Comparison of ENCODE assay signal across 14 mouse cellular contexts in genomic region chr16:89993991-89994825, GRCm38 (mm10).
A peak's percentile ranks its signal among the peaks of the same experiment; 100 is the strongest.
DNase-seq lines count a peak whose midpoint lies in the region; ATAC-seq lines count a peak whose summit lies in the region.
"Had no signal": no experiment of that assay in that cellular context is flagged by ENCODE, and none has a peak within 500 bp of the region (broad histone marks: within the 10 kb centered on the region; RNA-seq: fewer than 3 reads in every experiment).

No protein-coding gene starts in this region.

- peaks cover 31% of the 10 kb centered on the region for H3K4me1 ChIP-seq in heart, embryonic 16.5 days (ENCODE audit: control insufficient read depth, insufficient read depth, low read length)
- H3K4me1 ChIP-seq: hindbrain, embryonic 13.5 days had no signal

- DNase-seq in heart, postnatal 10 days, result no peak
- DNase-seq in brain, adult 2 months (ENCODE audit: low read depth, low spot score), result peak; percentile 95
- peak; percentile 63 to 77 for DNase-seq in thymus, adult 18-20 months
- no peak for DNase-seq in layer of hippocampus, adult 8-10 months (ENCODE audit: low spot score in 2 of 2)
- no peak for DNase-seq in gastrocnemius, adult 18-20 months (ENCODE audit: low spot score)
- no peak for DNase-seq in adrenal gland, postnatal 36 days
- DNase-seq: adrenal gland, postnatal 14 days; gastrocnemius, adult 2 months; retina, postnatal 1 day had no signal

- no peak overlapping the region for H3K4me2 ChIP-seq in heart, embryonic 16.5 days (ENCODE audit: low read depth, low read length)
- H3K4me2 ChIP-seq: hindbrain, embryonic 13.5 days; limb, embryonic 15.5 days; stomach, embryonic 15.5 days had no signal

- peak; percentile 53; the same call in 1 of the 2 replicates for ATAC-seq in heart, embryonic 16.5 days (replicated peaks; ENCODE audit: extremely low read depth, insufficient read depth, low FRiP score)
- ATAC-seq in hematopoietic stem cell, adult 5-6 weeks (replicated peaks in 1 of 2; ENCODE audit: insufficient read depth in 1 of 2, low FRiP score in 2 of 2, low TSS enrichment in 1 of 2, low read depth in 1 of 2, poor library complexity in 2 of 2, severe bottlenecking in 2 of 2), result peak; percentile 70 to 81

- no peak overlapping the region for H3K9ac ChIP-seq in heart, embryonic 16.5 days (ENCODE audit: low read length)
- H3K9ac ChIP-seq: hindbrain, embryonic 13.5 days; limb, embryonic 15.5 days; stomach, embryonic 15.5 days had no signal

- intact Hi-C loops in heart, postnatal 10 days (cut with DNase I), result no loop called here

- H3K9me3 ChIP-seq in heart, embryonic 16.5 days (replicated peaks; ENCODE audit: control insufficient read depth, low read length), result no peaks in the 10 kb centered on the region; the same call in 1 of the 2 replicates
- H3K9me3 ChIP-seq: limb, embryonic 15.5 days; stomach, embryonic 15.5 days had no signal

- 63% methylated on average over 17 of the region's 17 CpGs for WGBS in heart, embryonic 16.5 days

- H3K4me3 ChIP-seq in heart, embryonic 16.5 days (ENCODE audit: low read length), result no peak overlapping the region
- H3K4me3 ChIP-seq: gastrocnemius, adult 2 months; hindbrain, embryonic 13.5 days; limb, embryonic 15.5 days; stomach, embryonic 15.5 days had no signal

- H3K36me3 ChIP-seq in heart, embryonic 16.5 days (ENCODE audit: control insufficient read depth, insufficient read depth), result no peaks in the 10 kb centered on the region
- H3K36me3 ChIP-seq: stomach, embryonic 15.5 days had no signal

- H3K27me3 ChIP-seq in heart, embryonic 16.5 days (ENCODE audit: control insufficient read depth, insufficient read depth, low read length), result no peaks in the 10 kb centered on the region
- H3K27me3 ChIP-seq: hindbrain, embryonic 13.5 days; limb, embryonic 15.5 days; stomach, embryonic 15.5 days had no signal

- H3K27ac ChIP-seq in heart, embryonic 16.5 days (ENCODE audit: low read length), result no peak overlapping the region
- H3K27ac ChIP-seq: gastrocnemius, adult 2 months; hindbrain, embryonic 13.5 days; limb, embryonic 15.5 days; stomach, embryonic 15.5 days had no signal

Comparison
In these comparisons a context has a peak if more than half of its experiments do, and no peak if none do; other contexts are left out.
1. DNase-seq: peak in brain, adult 2 months (single experiment) and thymus, adult 18-20 months (2 of 2); none in heart, postnatal 10 days (0 of 2), layer of hippocampus, adult 8-10 months (0 of 2), gastrocnemius, adult 18-20 months (single experiment) and adrenal gland, postnatal 36 days (0 of 2).